Mouse (Mus musculus): ENCODE data around the gene Lemd1. TPM values are rescaled to one million over a fixed set of nuclear protein-coding genes. Genes with fewer than 3 reads are reported as not detected.

The Lemd1 gene
- polyA plus RNA-seq, 1 experiment from 2014 or later, result 2.0 TPM

DNA sequence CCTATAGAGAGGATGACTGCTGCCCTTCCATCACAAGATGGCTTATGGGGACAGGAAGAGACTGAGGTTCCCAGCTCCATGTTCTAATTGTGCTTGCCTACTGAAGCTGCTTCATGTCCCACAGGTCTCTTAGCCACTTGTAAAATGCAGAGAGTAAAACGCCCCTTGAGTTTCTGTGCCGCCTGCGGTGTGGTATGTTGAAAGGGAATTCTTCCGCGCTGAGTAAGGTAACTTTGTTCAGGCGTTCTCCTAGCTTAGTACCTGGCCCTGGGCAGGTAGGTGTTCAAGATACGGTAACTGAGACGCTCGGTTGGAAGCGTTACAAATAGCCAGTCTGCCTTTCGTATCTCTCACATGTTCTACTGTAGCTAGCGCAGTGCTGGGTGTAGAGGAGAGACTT, 20.4 kb downstream of the Lemd1 start:
- no peak for DNase-seq (ENCODE audit: low spot score)
- no peaks in the 10 kb centered on the region for H3K9me3 ChIP-seq
- peak overlapping the region; percentile 51; the same call in 1 of the 2 replicates for H3K4me3 ChIP-seq
- H3K36me3 ChIP-seq (replicated peaks), result no peaks in the 10 kb centered on the region
- no peak overlapping the region for H3K27ac ChIP-seq (replicated peaks)
- H3K27me3 ChIP-seq (replicated peaks; ENCODE audit: low read depth, poor library complexity, severe bottlenecking), result peaks cover 40% of the 10 kb centered on the region
- WGBS, result 42% methylated on average over 12 of the region's 12 CpGs
- peaks cover 66% of the 10 kb centered on the region for H3K4me1 ChIP-seq

DNA sequence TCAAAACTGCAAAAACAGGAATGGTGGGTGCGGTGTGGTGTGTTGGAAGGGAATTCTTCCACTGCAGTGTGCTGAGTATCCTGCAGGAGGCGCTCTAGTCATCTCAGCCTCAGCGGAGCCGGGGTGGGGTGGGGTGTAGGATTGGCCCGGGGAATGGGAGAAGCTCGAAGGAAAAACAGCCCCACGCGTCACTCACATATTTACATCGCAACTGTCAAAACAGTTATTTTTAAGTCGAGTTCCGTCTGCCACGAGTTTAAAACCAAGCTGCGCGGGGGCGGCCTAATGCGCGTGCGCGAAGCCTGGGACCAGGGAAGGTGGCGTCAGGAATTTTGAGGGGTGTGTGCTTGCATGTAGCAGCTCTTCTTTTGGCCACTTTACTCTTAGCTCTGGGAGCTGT, 21.0 kb downstream of the Lemd1 start:
- Histone ChIP-seq H3K27ac (replicated peaks) (peak overlapping the region; percentile 48; the same call in 1 of the 2 replicates), H3K4me3 (peak overlapping the region; percentile 51), H3K27me3 (replicated peaks; ENCODE audit: low read depth, poor library complexity, severe bottlenecking) (peaks cover 43% of the 10 kb centered on the region), H3K36me3 (replicated peaks) (no peaks in the 10 kb centered on the region), H3K9me3 (no peaks in the 10 kb centered on the region), H3K4me1 (peaks cover 61% of the 10 kb centered on the region)
- DNase-seq (ENCODE audit: low spot score), result peak; percentile 68
- 2% methylated on average over 20 of the region's 20 CpGs for WGBS

DNA sequence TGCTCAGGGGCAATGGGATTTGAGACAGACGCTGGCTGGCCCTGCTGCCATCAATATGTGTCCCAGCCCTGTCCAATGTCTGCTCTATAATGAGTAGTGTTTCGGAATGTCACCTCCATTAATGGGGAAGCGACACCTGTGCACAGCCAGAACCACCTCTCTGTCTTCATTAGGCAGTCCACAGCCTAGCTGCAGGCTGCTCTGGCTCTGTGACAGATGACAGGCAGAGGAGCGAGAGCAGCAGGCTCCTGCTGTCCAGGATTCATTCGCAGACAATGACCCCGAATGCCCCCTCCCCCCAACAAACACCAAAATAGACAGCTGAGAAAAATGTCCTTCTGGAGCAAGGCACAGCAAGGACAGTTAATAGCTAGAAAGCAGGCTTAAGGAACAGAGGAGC, 21.8 kb downstream of the Lemd1 start:
- H3K4me1 ChIP-seq, result peaks cover 52% of the 10 kb centered on the region
- no peaks in the 10 kb centered on the region for H3K9me3 ChIP-seq
- no peak overlapping the region for H3K4me3 ChIP-seq
- H3K27ac ChIP-seq (replicated peaks), result no peak overlapping the region
- DNase-seq (ENCODE audit: low spot score), result no peak
- no peaks in the 10 kb centered on the region for H3K36me3 ChIP-seq (replicated peaks)
- WGBS, result 40% methylated on average over 6 of the region's 6 CpGs
- peaks cover 36% of the 10 kb centered on the region for H3K27me3 ChIP-seq (replicated peaks; ENCODE audit: low read depth, poor library complexity, severe bottlenecking)

DNA sequence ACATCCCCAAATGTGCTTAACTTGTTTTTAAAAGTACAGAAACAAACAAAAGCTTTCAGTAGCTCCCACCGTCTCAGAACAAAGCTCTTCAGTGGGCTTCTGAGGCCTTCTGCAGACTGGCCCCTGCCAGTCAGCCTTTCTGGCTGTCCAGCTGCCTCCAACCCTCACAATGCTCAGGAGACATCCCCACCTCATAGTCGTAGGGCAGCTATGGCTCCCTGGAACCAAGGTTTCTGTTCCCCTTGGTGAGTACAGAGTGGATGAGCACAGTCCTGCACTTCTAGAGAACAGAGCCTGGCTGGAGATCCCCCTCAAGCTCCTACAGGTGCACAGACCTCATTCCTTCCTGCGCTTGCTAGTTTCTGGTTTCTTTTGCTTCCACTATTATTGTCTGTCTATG, 25.0 kb downstream of the Lemd1 start:
- DNase-seq (ENCODE audit: low spot score), result no peak
- Histone ChIP-seq H3K27me3 (replicated peaks; ENCODE audit: low read depth, poor library complexity, severe bottlenecking) (peaks cover 39% of the 10 kb centered on the region), H3K4me1 (peaks cover 28% of the 10 kb centered on the region), H3K36me3 (replicated peaks) (no peaks in the 10 kb centered on the region), H3K27ac (replicated peaks) (no peak overlapping the region), H3K4me3 (no peak overlapping the region), H3K9me3 (no peaks in the 10 kb centered on the region)
- 58% methylated on average over 3 of the region's 3 CpGs for WGBS

DNA sequence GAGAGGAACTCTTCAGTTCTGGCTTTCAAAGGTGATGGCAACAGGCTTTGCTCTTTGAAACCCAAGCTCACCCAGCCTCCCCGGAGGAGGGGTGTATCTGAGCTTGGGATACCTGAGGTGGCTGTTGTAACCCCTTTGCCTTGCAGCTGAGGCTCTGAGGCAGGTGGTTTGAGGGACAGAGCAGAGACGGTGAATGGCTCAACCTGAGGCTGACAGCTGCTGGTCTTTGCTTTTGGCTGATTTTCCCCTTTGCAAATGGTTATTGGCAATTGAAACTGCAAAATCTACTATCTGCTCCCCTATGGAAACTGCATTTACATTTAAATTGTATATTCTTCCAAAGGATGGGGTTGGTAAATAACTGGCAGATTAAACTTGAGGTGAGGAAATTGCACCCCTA, 30.4 kb downstream of the Lemd1 start:
- Histone ChIP-seq H3K36me3 (replicated peaks) (no peaks in the 10 kb centered on the region), H3K4me1 (0 out of 2 replicates have a peak, but pooled peaks cover 8% of the 10 kb centered on the region), H3K27me3 (replicated peaks; ENCODE audit: low read depth, poor library complexity, severe bottlenecking) (peaks cover 21% of the 10 kb centered on the region; the same call in 1 of the 2 replicates), H3K27ac (replicated peaks) (no peak overlapping the region), H3K4me3 (no peak overlapping the region), H3K9me3 (no peaks in the 10 kb centered on the region)
- 40% methylated on average over 2 of the region's 2 CpGs for WGBS
- no peak for DNase-seq (ENCODE audit: low spot score)

DNA sequence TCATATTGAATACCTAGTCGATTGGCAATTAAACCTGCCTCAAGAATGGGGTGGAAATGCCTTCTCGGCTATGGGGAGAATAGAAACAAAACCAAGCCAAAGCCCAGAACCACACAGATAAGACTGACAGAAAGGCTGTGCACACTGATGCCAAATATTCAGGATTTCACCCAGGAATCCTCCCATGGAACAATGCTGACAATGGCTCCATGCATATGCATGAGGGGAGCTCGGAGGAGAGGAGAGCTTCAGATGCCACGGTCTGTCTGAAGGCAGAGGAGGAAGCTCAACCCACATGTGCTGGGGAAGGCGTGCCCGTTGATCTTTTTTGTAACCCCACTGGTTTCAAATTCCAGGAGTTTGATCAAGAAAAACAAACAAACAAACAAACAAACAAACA, 30.9 kb downstream of the Lemd1 start:
- no peak for DNase-seq (ENCODE audit: low spot score)
- no peak overlapping the region for H3K4me3 ChIP-seq
- peaks cover 16% of the 10 kb centered on the region; the same call in 1 of the 2 replicates for H3K27me3 ChIP-seq (replicated peaks; ENCODE audit: low read depth, poor library complexity, severe bottlenecking)
- 0 out of 2 replicates have a peak, but pooled peaks cover 8% of the 10 kb centered on the region for H3K4me1 ChIP-seq
- H3K36me3 ChIP-seq (replicated peaks), result no peaks in the 10 kb centered on the region
- H3K27ac ChIP-seq (replicated peaks), result no peak overlapping the region
- no peaks in the 10 kb centered on the region for H3K9me3 ChIP-seq
- 35% methylated on average over 6 of the region's 6 CpGs for WGBS

DNA sequence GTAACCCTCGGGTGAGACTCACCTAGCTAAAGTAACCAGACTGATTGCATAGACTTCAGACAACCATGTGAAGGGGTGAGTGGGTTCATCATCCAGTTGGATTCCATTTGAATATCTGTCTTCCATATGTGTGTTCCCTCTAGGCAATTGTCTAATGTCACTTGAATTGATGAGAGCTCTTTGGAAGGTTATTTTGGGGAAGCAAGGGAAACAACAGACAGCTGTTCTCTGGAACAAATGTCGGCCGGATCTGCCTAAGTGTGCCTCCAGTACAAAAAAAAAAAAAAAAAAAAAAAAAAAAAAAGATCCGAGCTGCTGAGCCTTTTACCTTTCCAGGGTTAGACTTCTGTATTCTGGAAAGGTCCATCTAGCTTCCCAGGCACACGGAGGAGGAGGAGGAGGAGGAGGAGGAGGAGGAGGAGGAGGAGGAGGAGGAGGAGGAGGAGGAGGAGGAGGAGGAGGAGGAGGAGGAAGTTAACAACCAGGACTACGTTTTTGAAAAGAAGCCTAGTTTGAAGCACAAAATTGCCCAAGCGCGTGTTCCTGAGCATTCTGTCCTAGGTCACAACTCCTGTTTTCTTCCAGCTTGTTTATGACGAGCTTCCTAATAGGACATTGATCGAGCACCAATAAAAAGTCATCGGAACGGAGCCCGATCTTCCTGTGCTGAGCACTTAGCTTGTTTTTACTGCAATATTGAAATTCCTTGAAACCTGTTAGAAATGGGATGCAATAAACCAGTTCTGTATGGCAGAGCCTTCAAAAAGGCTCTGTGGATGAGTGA, 35.3 kb downstream of the Lemd1 start:
- no peaks in the 10 kb centered on the region for H3K36me3 ChIP-seq (replicated peaks)
- H3K4me3 ChIP-seq, result no peak overlapping the region
- WGBS, result 82% methylated on average over 12 of the region's 13 CpGs
- peaks cover under 1% of the 10 kb centered on the region; the same call in 1 of the 2 replicates for H3K4me1 ChIP-seq
- H3K27me3 ChIP-seq (replicated peaks; ENCODE audit: low read depth, poor library complexity, severe bottlenecking), result peaks cover 7% of the 10 kb centered on the region; the same call in 1 of the 2 replicates
- no peak for DNase-seq (ENCODE audit: low spot score)
- H3K27ac ChIP-seq (replicated peaks), result no peak overlapping the region
- no peaks in the 10 kb centered on the region for H3K9me3 ChIP-seq

DNA sequence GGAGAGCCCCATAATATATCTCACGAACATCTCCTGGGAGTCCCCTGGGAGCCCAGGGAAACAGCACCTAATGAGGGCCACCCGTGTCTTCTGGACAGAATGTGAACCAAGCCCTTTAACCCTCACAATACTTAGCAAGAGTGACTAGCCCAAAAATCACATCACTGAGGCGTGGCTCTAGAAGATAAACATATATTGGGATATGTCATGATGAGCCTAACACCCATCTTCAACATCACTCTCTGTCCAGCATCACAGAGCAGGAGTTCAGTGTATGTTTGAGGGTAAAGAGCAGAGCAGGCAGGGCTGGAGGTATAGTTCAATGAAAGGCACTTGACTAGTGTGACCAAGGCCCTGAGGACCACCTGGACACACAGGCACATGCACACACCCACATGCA, 38.4 kb downstream of the Lemd1 start, which contains the start of gene Gm10188:
Gene Gm10188, minus strand, starts transcription at position 101 of the 400 bp plus-strand sequence.
- no peak within 1 kb of the TSS for H3K27ac ChIP-seq (replicated peaks)
- no peak for DNase-seq (ENCODE audit: low spot score)
- H3K9me3 ChIP-seq, result no peaks in the 10 kb centered on the region
- H3K36me3 ChIP-seq (replicated peaks), result no peaks in the 10 kb centered on the region
- peaks cover 9% of the 10 kb centered on the region; the same call in 1 of the 2 replicates for H3K4me1 ChIP-seq
- H3K4me3 ChIP-seq, result no peak within 1 kb of the TSS
- WGBS, result 85% methylated on average over 3 of the region's 3 CpGs
- peaks cover 32% of the 10 kb centered on the region for H3K27me3 ChIP-seq (replicated peaks; ENCODE audit: low read depth, poor library complexity, severe bottlenecking)

DNA sequence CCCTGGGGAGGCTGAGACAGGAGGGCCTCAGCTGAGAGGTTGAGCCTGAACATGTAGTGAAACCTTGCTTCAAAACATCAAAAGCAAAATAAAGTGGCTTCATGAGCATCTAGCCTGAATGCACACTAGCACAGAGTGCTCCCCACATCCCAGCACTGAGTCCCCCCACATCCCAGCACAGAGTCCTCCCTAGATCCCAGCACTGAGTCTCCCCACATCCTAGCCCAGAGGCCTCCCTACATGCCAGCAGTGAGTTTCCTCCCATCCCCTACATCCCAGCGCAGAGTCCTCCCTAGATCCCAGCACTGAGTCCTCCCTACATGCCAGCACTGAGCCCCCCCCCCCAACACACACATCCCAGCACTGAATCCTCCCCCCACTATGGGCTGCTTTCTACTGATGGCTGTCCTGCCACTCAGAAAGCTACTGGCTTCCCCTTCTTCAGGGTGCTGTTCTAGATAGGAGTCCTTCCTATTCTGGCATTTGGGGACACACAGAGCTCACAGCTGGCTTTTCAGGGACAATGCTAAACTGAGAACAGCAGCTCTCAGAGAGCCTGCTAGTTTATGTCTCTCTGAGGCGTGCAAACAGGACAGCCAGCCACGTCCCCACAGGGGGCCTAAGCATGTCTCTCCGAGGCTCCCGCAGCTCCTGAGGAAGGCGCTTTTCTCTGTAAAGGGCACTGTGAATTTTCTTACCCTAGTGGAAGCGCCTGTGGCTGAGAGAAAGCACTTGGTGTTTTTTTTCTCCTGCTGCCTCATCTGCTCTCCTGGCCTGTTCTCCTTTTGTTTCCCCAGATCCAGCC, 40.4 kb downstream of the Lemd1 start:
- no peak overlapping the region for H3K27ac ChIP-seq (replicated peaks)
- WGBS, result 31% methylated on average over 7 of the region's 7 CpGs

DNA sequence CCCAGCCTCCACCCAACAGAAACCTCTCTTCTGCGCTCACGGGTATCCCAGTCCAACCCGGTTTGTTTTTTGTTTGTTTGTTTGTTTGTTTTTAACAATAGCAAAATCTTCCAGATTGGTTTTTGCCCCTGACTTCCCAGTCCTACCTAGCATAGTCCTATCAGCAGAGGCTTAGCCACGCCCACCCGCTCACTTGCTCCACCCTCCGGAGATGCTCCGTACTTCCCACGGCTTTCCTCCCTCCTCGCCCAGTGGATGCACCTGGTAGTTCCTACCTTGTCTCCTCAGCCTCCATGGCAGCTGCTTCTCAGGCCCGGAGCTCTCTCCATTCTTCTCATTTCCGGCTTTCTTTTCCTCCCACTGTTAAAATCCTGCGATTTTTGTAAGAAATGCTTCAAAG, 42.3 kb downstream of the Lemd1 start:
- WGBS, result 19% methylated on average over 12 of the region's 12 CpGs
- H3K27ac ChIP-seq (replicated peaks), result no peak overlapping the region
- no peak overlapping the region for H3K4me3 ChIP-seq
- peaks cover 40% of the 10 kb centered on the region for H3K27me3 ChIP-seq (replicated peaks; ENCODE audit: low read depth, poor library complexity, severe bottlenecking)
- H3K9me3 ChIP-seq, result no peaks in the 10 kb centered on the region
- peak; percentile 65 for DNase-seq (ENCODE audit: low spot score)
- peaks cover 9% of the 10 kb centered on the region; the same call in 1 of the 2 replicates for H3K4me1 ChIP-seq
- no peaks in the 10 kb centered on the region for H3K36me3 ChIP-seq (replicated peaks)

More for the DNA sequence above, 40.4 kb downstream of the Lemd1 start:
- DNase-seq (ENCODE audit: low spot score), result no peak
- peaks cover 9% of the 10 kb centered on the region; the same call in 1 of the 2 replicates for H3K4me1 ChIP-seq
- H3K27me3 ChIP-seq (replicated peaks; ENCODE audit: low read depth, poor library complexity, severe bottlenecking), result peaks cover 40% of the 10 kb centered on the region
- H3K4me3 ChIP-seq, result no peak overlapping the region
- no peaks in the 10 kb centered on the region for H3K36me3 ChIP-seq (replicated peaks)
- no peaks in the 10 kb centered on the region for H3K9me3 ChIP-seq

DNA sequence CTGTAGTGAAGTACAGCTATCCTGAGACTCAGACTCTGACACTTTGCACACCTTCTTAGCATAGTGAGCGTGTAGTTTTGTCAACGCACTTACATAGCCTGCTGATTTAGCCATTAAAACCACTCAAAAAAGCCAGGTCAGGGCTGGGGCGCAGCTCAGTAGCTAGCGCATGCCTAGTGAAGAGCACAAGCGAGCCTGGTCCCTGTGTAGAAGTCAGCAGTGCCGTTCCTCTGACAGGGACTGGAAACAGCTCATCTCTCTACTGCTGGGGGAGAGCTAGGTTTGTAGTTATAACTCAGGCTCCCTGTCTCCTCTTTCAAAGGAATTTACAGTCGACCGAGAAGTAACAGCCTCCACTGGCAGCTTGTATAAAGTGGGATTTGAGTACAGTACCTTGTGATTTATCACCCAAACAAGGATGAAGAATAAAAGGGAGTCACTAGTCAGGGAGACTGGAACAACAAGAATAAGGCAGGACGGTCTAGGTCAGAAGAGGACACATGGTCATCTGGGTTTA, 43.6 kb downstream of the Lemd1 start:
- Histone ChIP-seq H3K36me3 (replicated peaks) (no peaks in the 10 kb centered on the region), H3K27me3 (replicated peaks; ENCODE audit: low read depth, poor library complexity, severe bottlenecking) (peaks cover 40% of the 10 kb centered on the region), H3K4me3 (no peak overlapping the region), H3K9me3 (no peaks in the 10 kb centered on the region), H3K4me1 (peaks cover 9% of the 10 kb centered on the region; the same call in 1 of the 2 replicates), H3K27ac (replicated peaks) (no peak overlapping the region)
- no peak for DNase-seq (ENCODE audit: low spot score)
- 74% methylated on average over 9 of the region's 9 CpGs for WGBS

DNA sequence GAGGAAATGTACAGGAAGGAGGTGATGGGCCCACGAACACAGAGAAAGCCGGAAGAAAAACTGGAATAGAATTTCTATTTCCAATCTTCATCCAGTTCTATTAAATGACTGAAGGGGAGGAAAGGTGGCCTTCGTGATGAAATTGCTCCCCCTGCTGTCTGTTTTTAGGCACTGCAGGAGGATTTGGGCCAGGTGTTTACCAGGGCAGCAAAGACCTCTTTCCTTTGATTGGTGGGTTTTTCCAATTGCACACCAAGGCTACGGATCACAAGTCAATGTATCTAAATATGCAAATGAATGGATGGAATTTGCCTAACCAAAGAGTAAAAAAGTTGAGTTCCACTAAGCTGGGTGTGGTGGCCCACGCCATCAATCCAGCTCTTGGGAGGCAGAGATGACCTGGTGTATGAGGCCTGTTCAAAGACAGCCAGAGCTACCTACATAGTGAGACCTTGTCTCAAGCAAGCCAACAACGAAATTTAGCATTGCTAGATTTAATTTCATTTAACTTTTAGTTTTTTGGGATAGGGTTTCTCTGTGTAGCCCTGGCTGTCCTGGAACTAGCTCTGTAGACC, 46.4 kb downstream of the Lemd1 start:
- WGBS, result 26% methylated on average over 6 of the region's 6 CpGs
- 0 out of 2 replicates have a peak, but pooled peaks cover 4% of the 10 kb centered on the region for H3K4me1 ChIP-seq
- H3K36me3 ChIP-seq (replicated peaks), result no peaks in the 10 kb centered on the region
- H3K27ac ChIP-seq (replicated peaks), result no peak overlapping the region
- H3K4me3 ChIP-seq, result no peak overlapping the region
- peak; percentile 68 for DNase-seq (ENCODE audit: low spot score)
- H3K27me3 ChIP-seq (replicated peaks; ENCODE audit: low read depth, poor library complexity, severe bottlenecking), result peaks cover 28% of the 10 kb centered on the region
- no peaks in the 10 kb centered on the region for H3K9me3 ChIP-seq
